Mouse (Mus musculus) kidney, embryonic 16.5 days (tissue): Measurements from ENCODE around the gene Cldn15. TPM values are rescaled to one million over a fixed set of nuclear protein-coding genes. Genes with fewer than 3 reads are reported as not detected.
A peak's percentile ranks its signal among the peaks of the same experiment; 100 is the strongest.

ENCODE experiments used
- ATAC-seq: fragments of 200-750 bp; cut with Nextera tagmentation; 2 replicates; pipeline ENCODE4 v1.8.0; 2017; ENCODE audit warnings: moderate TSS enrichment; ENCODE audit not compliant: low FRiP score, low TSS enrichment
- H3K27ac ChIP-seq: fragments of 300-500 bp; sonication (generic); 2 replicates; pipeline ENCODE4 v1.5.1; 2014; ENCODE audit warnings: low read length
- H3K27me3 ChIP-seq: fragments of 300-500 bp; sonication (generic); 2 replicates; pipeline ENCODE4 v1.6.1; 2014; ENCODE audit warnings: low read length, control low read depth, mixed read lengths; ENCODE audit not compliant: insufficient read depth
- H3K36me3 ChIP-seq: fragments of 300-500 bp; sonication (generic); 2 replicates; pipeline ENCODE4 v1.6.1; 2014; ENCODE audit warnings: low read length, control low read depth, mixed read lengths; ENCODE audit not compliant: insufficient read depth
- H3K4me1 ChIP-seq: fragments of 300-500 bp; sonication (generic); 2 replicates; pipeline ENCODE4 v1.6.1; 2014; ENCODE audit warnings: low read length, control low read depth, mixed read lengths; ENCODE audit not compliant: insufficient read depth
- H3K4me2 ChIP-seq: fragments of 300-500 bp; sonication (generic); replicated peaks from 2 replicates; pipeline ENCODE4 v1.6.1; 2014; ENCODE audit warnings: low read depth, low read length
- H3K4me3 ChIP-seq: fragments of 300-500 bp; sonication (generic); 2 replicates; pipeline ENCODE4 v1.5.1; 2014; ENCODE audit warnings: mild to moderate bottlenecking, low read length
- H3K9ac ChIP-seq: fragments of 300-500 bp; sonication (generic); replicated peaks from 2 replicates; pipeline ENCODE4 v1.6.1; 2014; ENCODE audit warnings: low read length
- H3K9me3 ChIP-seq: fragments of 300-500 bp; sonication (generic); 2 replicates; pipeline ENCODE4 v1.6.1; 2016; ENCODE audit warnings: low read length, control low read depth
- WGBS: fragments of 180-500 bp; shearing (Covaris S2); extraction: QIAGEN DNeasy Blood & Tissue Kit; methylation state at CpG from one replicate; pipeline ENCODE4 v1.1.7; 2014; 5-methylcytosine and 5-hydroxymethylcytosine counted together
- polyA plus RNA-seq: library from polyadenylated mRNA; unstranded; fragments of >200 nt; fragmentation: Nextera tagmentation; extraction: Ambion mirVana; gene quantifications from 2 replicates; pipeline ENCODE4 v1.2.1, GENCODE M21; 2015

Cldn15 gene
- polyA plus RNA-seq, 1 experiment from 2014 or later: 4.9 TPM

DNA sequence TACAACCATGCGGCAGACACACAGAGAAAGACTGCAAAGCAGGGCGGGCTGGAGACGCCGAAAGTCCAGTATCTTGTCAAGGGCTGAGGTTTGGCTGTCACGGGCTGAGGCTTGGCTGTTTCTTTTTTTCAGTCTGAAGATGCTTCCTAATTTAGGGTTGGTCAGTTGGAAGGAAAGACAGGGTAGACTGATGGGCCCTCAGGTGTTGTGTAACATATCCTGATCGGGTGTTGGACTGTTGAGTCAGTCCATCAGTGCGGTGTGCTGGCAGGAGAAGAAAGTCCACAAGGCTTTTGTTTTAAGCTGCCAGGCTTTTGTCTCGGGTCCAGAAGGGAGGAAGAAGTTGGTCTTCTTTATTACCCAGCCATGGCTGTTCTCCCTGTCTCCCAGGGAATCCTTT lies 7.3 kb downstream of the Cldn15 start:
- ATAC-seq: no peak
- Histone ChIP-seq H3K27me3 (no peaks in the 10 kb centered on the region), H3K9me3 (no peaks in the 10 kb centered on the region), H3K9ac (no peak overlapping the region), H3K4me1 (no peaks in the 10 kb centered on the region), H3K27ac (no peak overlapping the region), H3K4me2 (no peak overlapping the region), H3K36me3 (0 out of 2 replicates have a peak, but pooled peaks cover under 1% of the 10 kb centered on the region), H3K4me3 (no peak overlapping the region)
- WGBS: 77% methylated on average over 8 of the region's 8 CpGs

DNA sequence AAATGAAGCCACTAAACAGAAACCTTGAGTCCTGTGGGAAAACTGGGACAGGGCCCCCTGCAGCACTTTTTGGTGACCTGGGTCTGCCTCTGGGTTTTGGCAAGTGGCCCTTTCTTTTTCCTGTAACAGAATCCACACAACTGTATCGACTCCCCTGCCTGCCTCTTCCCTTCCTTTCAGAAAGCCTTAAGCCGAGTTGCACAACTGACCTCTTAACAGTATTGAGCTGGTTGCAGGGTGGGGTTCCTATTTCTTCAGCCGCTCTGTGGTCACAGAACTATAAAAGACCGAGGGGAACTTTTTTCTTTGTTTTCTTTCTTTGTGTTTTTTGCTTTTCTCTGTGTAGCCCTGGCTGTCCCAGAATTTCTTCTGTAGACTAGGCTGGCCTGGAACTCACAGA lies 11.4 kb downstream of the Cldn15 start:
- no peak overlapping the region for H3K27ac ChIP-seq
- no peak overlapping the region for H3K9ac ChIP-seq
- H3K4me3 ChIP-seq: no peak overlapping the region
- H3K4me2 ChIP-seq: no peak overlapping the region
- 62% methylated on average over 4 of the region's 4 CpGs for WGBS
- H3K36me3 ChIP-seq: peaks cover 14% of the 10 kb centered on the region
- ATAC-seq: no peak
- no peaks in the 10 kb centered on the region for H3K27me3 ChIP-seq
- H3K4me1 ChIP-seq: no peaks in the 10 kb centered on the region
- H3K9me3 ChIP-seq: no peaks in the 10 kb centered on the region

DNA sequence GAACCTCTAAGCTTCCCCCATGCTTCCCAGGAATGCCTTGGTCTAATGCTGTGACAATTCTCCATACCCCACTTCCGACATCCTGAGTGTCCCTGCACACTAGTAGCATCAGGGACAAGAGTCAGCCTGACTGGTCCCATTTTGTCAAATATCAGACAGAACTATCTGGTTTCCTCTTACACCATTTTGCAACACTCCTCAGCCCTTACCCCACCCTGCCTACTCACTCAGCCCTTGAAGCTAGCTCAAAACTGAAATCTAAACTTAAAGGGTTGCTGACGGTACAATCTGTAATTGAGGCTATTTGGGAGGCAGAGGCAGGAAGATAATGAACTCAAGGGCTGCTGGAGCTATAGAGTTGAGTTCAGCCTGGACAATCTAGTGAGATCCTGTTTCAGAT lies 13.3 kb downstream of the Cldn15 start:
- Histone ChIP-seq H3K9me3 (no peaks in the 10 kb centered on the region), H3K27me3 (no peaks in the 10 kb centered on the region), H3K4me3 (no peak overlapping the region), H3K36me3 (peaks cover 14% of the 10 kb centered on the region), H3K4me1 (no peaks in the 10 kb centered on the region), H3K4me2 (no peak overlapping the region), H3K9ac (no peak overlapping the region), H3K27ac (no peak overlapping the region)
- ATAC-seq: no peak
- 81% methylated on average over 2 of the region's 2 CpGs for WGBS

DNA sequence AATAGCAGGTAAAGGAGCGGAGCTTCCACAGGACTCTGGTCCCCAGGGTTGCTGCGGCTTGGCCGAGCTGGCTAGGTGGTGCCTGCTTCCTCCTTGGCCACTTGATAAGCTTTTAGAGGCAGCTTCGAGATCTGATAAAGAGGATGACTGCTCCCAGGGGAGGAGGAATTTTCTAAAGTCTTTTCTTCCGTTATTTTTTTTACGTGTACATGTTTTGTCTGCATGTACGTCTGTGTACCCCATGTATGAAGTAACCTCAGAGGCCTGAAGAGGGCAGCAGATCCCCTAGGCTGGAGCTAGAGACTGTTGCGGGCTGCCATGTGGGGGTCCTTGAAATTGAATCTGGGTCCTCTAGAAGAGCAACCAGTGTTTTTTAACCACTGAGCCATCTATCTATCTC lies 14.6 kb downstream of the Cldn15 start:
- WGBS: 93% methylated on average over 8 of the region's 8 CpGs
- H3K27me3 ChIP-seq: no peaks in the 10 kb centered on the region
- H3K9ac ChIP-seq: no peak overlapping the region
- H3K9me3 ChIP-seq: no peaks in the 10 kb centered on the region
- ATAC-seq: no peak
- H3K27ac ChIP-seq: no peak overlapping the region
- H3K4me3 ChIP-seq: no peak overlapping the region
- peaks cover 2% of the 10 kb centered on the region; the same call in 1 of the 2 replicates for H3K4me1 ChIP-seq
- peaks cover 14% of the 10 kb centered on the region for H3K36me3 ChIP-seq
- H3K4me2 ChIP-seq: no peak overlapping the region

DNA sequence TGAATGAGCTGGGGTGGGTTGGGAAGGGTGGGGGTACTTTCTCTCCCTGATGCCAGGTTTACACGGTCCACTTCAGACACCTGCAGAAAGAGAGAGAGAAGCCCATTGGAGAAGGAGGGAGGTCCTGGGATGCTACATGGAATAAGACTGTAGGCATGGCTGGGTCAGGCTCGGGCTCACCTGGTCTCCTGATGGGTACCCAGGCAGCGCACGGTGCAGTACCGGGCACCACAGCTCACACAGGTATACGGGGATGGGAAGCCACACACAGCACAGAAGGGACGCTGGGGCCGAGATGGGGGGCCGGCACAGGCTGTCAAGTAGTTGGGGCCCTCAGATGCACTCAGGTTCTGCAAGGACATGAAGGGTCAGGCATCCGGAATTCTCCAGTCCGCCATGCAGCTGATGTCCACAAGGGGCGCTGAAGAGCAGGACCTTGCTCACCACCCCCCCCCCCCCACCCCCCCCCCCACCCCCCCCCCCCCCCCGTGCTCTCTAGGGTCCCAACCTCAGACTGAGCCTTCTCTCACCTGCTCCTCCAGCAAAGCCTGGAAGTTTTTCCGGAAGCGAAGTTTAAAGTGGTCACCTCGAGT lies 16.0 kb downstream of the Cldn15 start:
- no peaks in the 10 kb centered on the region for H3K9me3 ChIP-seq
- no peaks in the 10 kb centered on the region for H3K27me3 ChIP-seq
- WGBS: 53% methylated on average over 14 of the region's 16 CpGs
- H3K4me3 ChIP-seq: no peak overlapping the region
- H3K27ac ChIP-seq: no peak overlapping the region
- no peak; the same call in 1 of the 2 replicates for ATAC-seq
- no peak overlapping the region for H3K4me2 ChIP-seq
- H3K9ac ChIP-seq: no peak overlapping the region
- H3K4me1 ChIP-seq: peaks cover 7% of the 10 kb centered on the region; the same call in 1 of the 2 replicates
- peaks cover 14% of the 10 kb centered on the region for H3K36me3 ChIP-seq

DNA sequence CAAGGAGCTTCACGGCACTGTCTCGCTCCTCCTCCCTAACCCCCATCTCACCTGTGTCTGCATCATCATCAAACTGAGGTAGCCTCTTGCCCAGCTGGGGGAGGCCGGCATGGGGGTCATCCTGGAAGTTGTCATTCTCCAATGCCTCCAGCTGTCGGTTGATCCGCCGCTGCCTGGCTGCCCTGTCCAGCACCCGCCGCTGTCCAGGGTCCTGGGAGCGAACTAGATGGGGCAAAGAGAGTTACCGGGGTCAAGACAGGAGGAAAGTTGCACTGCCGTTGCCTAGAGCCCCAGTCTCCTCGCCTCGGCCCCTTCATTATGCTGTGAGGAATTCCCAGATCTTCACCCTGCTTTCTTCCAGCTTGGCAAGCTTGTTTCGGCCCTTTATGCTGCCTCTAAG lies 18.4 kb downstream of the Cldn15 start:
- no peak overlapping the region for H3K9ac ChIP-seq
- no peak overlapping the region for H3K4me2 ChIP-seq
- WGBS: 48% methylated on average over 14 of the region's 14 CpGs
- H3K9me3 ChIP-seq: no peaks in the 10 kb centered on the region
- no peak overlapping the region for H3K27ac ChIP-seq
- H3K36me3 ChIP-seq: peaks cover 18% of the 10 kb centered on the region
- H3K4me1 ChIP-seq: peaks cover 16% of the 10 kb centered on the region
- no peaks in the 10 kb centered on the region for H3K27me3 ChIP-seq
- ATAC-seq: no peak
- no peak overlapping the region for H3K4me3 ChIP-seq

DNA sequence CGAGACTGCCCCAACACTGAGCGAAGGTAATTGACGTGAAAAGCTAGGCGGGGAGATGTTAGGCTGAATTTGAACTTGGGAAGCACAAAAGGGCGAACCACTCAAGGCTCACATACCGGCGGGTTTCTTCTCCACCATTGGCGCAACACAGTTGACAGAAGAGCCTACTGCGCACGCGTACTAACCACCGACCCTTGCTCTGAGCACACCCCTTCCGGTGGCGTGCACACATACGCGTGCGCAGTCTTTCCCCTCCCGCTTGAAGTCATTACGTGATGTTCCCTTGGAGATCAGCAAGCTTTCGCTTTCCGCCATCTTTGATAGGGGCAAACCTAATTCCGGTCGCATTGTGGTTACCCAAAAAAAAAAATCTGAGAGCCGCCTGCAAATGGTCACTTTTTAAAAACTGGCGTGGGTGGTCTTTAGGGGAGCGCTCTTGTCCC lies 20.3 kb downstream of the Cldn15 start, which contains the start of gene Plod3:
Gene Plod3 (plus strand): TSS at position 325 of the 443 bp plus-strand sequence.
- H3K4me2 ChIP-seq: peak within 1 kb of the TSS; percentile 92
- H3K36me3 ChIP-seq: peaks cover 27% of the 10 kb centered on the region
- WGBS: 0% methylated on average over 26 of the region's 26 CpGs
- peak within 1 kb of the TSS; percentile 97 for H3K27ac ChIP-seq
- ATAC-seq: peak; percentile 91
- H3K27me3 ChIP-seq: no peaks in the 10 kb centered on the region
- H3K4me3 ChIP-seq: peak within 1 kb of the TSS; percentile 93
- no peaks in the 10 kb centered on the region for H3K9me3 ChIP-seq
- peaks cover 16% of the 10 kb centered on the region for H3K4me1 ChIP-seq
- H3K9ac ChIP-seq: peak within 1 kb of the TSS; percentile 96

DNA sequence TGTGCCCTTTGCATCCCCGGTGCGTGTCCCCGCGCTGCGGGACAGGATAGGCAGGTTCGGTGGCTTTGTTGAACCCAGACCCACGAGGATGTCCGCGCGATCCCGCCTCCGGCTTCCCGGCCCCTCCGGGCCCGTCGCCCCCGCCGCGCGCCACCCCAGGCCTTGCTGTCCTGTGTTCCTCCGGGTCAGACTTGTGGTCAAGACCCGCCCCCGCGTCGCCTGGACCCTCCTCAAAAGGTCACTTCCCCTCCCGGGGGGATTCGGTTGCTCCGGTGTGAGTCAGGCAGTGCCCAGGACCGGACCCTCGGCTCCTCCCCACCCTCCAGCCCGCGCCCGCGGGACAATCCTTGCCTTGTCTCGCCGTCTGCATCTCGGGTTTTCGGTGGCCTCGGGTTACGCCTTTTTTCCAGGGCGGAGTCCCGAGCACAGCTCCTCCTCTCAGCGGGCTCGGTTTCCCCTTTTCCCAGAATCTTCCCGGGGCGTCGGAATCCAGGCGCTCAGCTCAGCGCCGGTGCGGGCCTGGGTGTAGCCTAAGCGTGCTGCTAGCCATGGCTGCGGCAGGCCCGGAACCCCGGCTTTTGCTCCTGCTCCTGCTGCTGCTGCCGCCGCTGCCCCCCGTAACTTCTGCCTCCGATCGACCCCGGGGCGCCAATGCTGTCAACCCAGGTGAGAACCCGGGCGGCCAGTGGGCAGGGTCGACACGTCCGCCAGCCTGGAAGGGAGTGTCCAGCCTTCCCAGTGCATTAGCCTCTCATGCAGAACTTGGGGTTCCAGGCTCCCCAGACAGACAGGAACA lies 20.9 kb downstream of the Cldn15 start:
- H3K27ac ChIP-seq: peak overlapping the region; percentile 97
- peak; percentile 58 for ATAC-seq
- WGBS: under 1% methylated on average over 65 of the region's 67 CpGs
- H3K27me3 ChIP-seq: no peaks in the 10 kb centered on the region
- H3K9me3 ChIP-seq: no peaks in the 10 kb centered on the region
- peak overlapping the region; percentile 96 for H3K9ac ChIP-seq
- peak overlapping the region; percentile 93 for H3K4me3 ChIP-seq
- peaks cover 29% of the 10 kb centered on the region for H3K36me3 ChIP-seq
- H3K4me2 ChIP-seq: peak overlapping the region; percentile 92
- H3K4me1 ChIP-seq: peaks cover 16% of the 10 kb centered on the region

DNA sequence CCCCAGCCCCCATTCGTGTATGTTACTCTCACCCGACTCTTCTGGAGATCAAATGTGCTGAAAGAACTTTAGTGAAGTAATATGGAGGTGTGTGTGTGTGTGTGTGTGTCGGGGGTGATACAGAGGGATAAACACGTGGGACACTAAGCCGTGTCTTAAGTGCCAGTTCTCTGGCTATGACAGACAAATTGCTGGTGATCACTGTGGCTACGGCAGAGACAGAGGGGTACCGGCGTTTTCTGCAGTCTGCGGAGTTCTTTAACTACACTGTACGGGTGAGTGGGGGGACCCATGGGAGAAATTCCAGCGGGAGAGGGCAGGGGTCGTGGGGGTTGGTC lies 21.5 kb downstream of the Cldn15 start, which contains the start of gene Znhit1:
Gene Znhit1 (minus strand): TSS at position 88 of the 338 bp plus-strand sequence.
- ATAC-seq: no peak
- H3K9me3 ChIP-seq: no peaks in the 10 kb centered on the region
- H3K4me1 ChIP-seq: peaks cover 16% of the 10 kb centered on the region
- H3K27ac ChIP-seq: peak within 1 kb of the TSS; percentile 97
- H3K9ac ChIP-seq: peak within 1 kb of the TSS; percentile 96
- H3K27me3 ChIP-seq: no peaks in the 10 kb centered on the region
- peaks cover 34% of the 10 kb centered on the region for H3K36me3 ChIP-seq
- H3K4me2 ChIP-seq: peak within 1 kb of the TSS; percentile 92
- H3K4me3 ChIP-seq: peak within 1 kb of the TSS; percentile 93
- WGBS: 2% methylated on average over 12 of the region's 12 CpGs

DNA sequence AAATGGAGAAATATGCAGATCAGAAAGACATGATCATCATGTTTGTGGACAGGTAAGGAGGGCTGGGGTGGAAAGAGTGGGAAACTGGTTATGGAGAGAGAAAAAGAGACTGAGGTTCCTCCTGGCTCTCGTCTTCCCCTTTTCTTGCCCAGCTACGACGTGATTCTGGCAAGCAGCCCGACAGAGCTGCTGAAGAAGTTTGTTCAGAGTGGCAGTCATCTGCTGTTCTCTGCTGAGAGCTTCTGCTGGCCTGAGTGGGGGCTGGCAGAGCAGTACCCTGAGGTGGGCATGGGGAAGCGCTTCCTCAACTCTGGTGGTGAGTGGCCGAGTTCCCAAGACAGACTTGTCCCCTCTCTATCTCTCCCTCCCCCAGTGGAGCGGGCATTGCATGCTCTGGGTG lies 22.0 kb downstream of the Cldn15 start:
- no peak for ATAC-seq
- H3K9ac ChIP-seq: peak overlapping the region; percentile 96
- no peaks in the 10 kb centered on the region for H3K27me3 ChIP-seq
- H3K27ac ChIP-seq: peak overlapping the region; percentile 24; the same call in 1 of the 2 replicates
- H3K36me3 ChIP-seq: peaks cover 38% of the 10 kb centered on the region
- H3K4me3 ChIP-seq: peak overlapping the region; percentile 93
- WGBS: 54% methylated on average over 7 of the region's 7 CpGs
- H3K4me1 ChIP-seq: peaks cover 16% of the 10 kb centered on the region
- H3K4me2 ChIP-seq: peak overlapping the region; percentile 92
- H3K9me3 ChIP-seq: no peaks in the 10 kb centered on the region
